Mouse (Mus musculus): ENCODE data around the gene Tbc1d7.

DNA sequence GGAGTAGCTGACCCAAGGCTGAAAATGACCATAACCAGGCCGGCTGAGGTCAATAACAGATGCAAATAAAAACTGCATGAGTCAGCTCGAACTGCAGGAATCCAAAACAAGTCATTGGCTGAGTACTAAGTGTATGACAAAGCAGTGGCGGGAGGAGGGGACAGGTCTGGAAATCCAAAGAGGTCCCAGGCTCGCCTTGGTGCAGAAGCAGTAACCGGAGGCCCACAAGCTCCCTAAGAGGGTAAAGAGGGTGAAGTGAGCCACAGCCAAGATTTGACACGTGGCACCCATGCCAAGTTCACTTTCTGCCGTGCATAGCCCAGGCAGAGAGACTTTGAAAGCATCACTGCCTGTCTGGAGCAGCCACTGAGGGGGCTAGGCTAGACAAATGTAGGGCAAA, 41.0 kb upstream of the Tbc1d7 start:
- TF ChIP-seq POLR2A (IDR thresholded peaks at IDR 0.05; ENCODE audit: low read depth, low read length) (no peak), CTCF (IDR thresholded peaks at IDR 0.05; ENCODE audit: extremely low read depth, insufficient read length, insufficient replicate concordance, low read depth, low read length) (no peak)

Data from small intestine, adult 2 months (tissue).